Mouse (Mus musculus) midbrain, embryonic 12.5 days (tissue): ENCODE results near the gene Plek2. TPM values are rescaled to one million over a fixed set of nuclear protein-coding genes. Genes with fewer than 3 reads are reported as not detected.

Experiments used
- ATAC-seq: fragments of 200-750 bp; cut with Nextera tagmentation; 2 replicates; pipeline ENCODE4 v1.8.0; 2017; ENCODE audit warnings: low read depth, moderate TSS enrichment, moderate library complexity; ENCODE audit not compliant: low FRiP score
- H3K27ac ChIP-seq: fragments of 300-500 bp; sonication (generic); replicated peaks from 2 replicates; pipeline ENCODE4 v1.5.1; 2016; ENCODE audit warnings: mild to moderate bottlenecking
- H3K27me3 ChIP-seq: fragments of 300-500 bp; sonication (generic); 2 replicates; pipeline ENCODE4 v1.6.1; 2016; ENCODE audit warnings: mild to moderate bottlenecking
- H3K36me3 ChIP-seq: fragments of 300-500 bp; sonication (generic); 2 replicates; pipeline ENCODE4 v1.6.1; 2016
- H3K4me1 ChIP-seq: fragments of 300-500 bp; sonication (generic); 2 replicates; pipeline ENCODE4 v1.6.1; 2016
- H3K4me2 ChIP-seq: fragments of 300-500 bp; sonication (generic); replicated peaks from 2 replicates; pipeline ENCODE4 v1.6.1; 2016; ENCODE audit warnings: mild to moderate bottlenecking, moderate library complexity
- H3K4me3 ChIP-seq: fragments of 300-500 bp; sonication (generic); 2 replicates; pipeline ENCODE4 v1.5.1; 2016; ENCODE audit warnings: mild to moderate bottlenecking
- H3K9ac ChIP-seq: fragments of 300-500 bp; sonication (generic); replicated peaks from 2 replicates; pipeline ENCODE4 v1.6.1; 2016; ENCODE audit warnings: mild to moderate bottlenecking, moderate library complexity
- H3K9me3 ChIP-seq: fragments of 300-500 bp; sonication (generic); 2 replicates; pipeline ENCODE4 v1.6.1; 2016; ENCODE audit warnings: mild to moderate bottlenecking
- WGBS: fragments of 180-500 bp; shearing (Covaris S2); methylation state at CpG from one replicate; pipeline ENCODE4 v1.1.7; 2016; 5-methylcytosine and 5-hydroxymethylcytosine counted together
- polyA plus RNA-seq: library from polyadenylated mRNA; unstranded; fragments of >200 nt; fragmentation: Nextera tagmentation; extraction: Ambion mirVana; gene quantifications from 2 replicates; pipeline ENCODE4 v1.2.1, GENCODE M21; 2016

Plek2 gene
- 1.4 and 2.3 TPM in 2 replicates for polyA plus RNA-seq

- peaks cover 67% of the 10 kb centered on the region for H3K27me3 ChIP-seq
Measured at GRCm38 (mm10) chr12:78906707-78907162, at the start of gene Plek2. Gene Plek2 (minus strand): TSS chr12:78906964.

GRCm38 (mm10) chr12:78956405-78956804 lies 49.6 kb upstream of the Plek2 start:
- Histone ChIP-seq H3K4me1 (no peaks in the 10 kb centered on the region), H3K27ac (no peak overlapping the region), H3K4me3 (no peak overlapping the region), H3K36me3 (no peaks in the 10 kb centered on the region), H3K4me2 (no peak overlapping the region), H3K27me3 (no peaks in the 10 kb centered on the region), H3K9ac (no peak overlapping the region), H3K9me3 (peaks cover 13% of the 10 kb centered on the region)
- ATAC-seq: no peak
- WGBS: 86% methylated on average over 4 of the region's 4 CpGs

More at GRCm38 (mm10) chr12:78906707-78907162, at the start of gene Plek2:
- peak; percentile 58 for ATAC-seq
- no peak within 1 kb of the TSS for H3K27ac ChIP-seq
- H3K9ac ChIP-seq: peak within 1 kb of the TSS; percentile 41
- under 1% methylated on average over 38 of the region's 38 CpGs for WGBS
- no peaks in the 10 kb centered on the region for H3K9me3 ChIP-seq
- H3K36me3 ChIP-seq: no peaks in the 10 kb centered on the region
- H3K4me1 ChIP-seq: peaks cover 16% of the 10 kb centered on the region
- peak within 1 kb of the TSS; percentile 81 for H3K4me2 ChIP-seq
- H3K4me3 ChIP-seq: peak within 1 kb of the TSS; percentile 47

DNA sequence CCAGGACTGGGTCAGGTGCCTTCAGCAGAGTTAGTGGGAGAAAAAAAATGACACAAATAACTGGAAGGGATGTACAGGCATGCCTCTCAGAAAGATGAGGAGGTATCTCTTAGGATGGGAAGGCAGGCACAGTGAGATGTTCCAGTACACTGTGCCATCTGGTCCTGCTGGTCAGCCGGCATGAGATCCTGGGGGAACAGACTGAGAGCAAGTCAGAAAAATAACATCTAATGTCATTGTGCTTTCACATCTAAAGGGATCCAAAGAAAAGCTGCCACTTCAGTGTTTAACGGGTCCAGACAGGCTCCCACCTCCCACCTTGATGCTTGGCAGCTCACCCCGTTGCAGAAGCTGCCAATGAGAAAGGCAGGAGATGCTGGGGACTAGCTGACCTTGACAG lies 45.7 kb upstream of the Plek2 start:
- no peak for ATAC-seq

DNA sequence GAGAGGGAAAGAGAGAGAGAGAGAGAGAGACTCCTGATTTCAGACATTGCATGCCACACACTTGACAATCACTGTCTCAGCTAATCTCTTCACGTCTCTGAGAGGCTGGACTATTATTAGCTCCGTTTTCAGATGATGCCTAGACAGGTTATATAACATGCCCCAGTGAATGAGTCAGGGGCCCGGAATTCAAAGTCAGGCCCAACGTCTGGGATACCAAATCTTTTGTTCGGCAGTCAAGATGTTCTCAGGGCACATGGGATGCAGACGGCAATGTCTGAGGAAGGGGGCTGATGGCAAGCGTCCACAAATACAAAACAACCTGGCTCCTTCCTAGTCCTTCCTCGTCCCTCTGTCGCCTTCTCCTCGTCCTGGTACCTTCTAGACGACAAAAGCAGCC lies 45.3 kb upstream of the Plek2 start:
- WGBS: 73% methylated on average over 11 of the region's 11 CpGs

More for the DNA sequence above, 45.7 kb upstream of the Plek2 start:
- Histone ChIP-seq H3K9ac (no peak overlapping the region), H3K9me3 (peaks cover 13% of the 10 kb centered on the region), H3K36me3 (no peaks in the 10 kb centered on the region), H3K4me3 (no peak overlapping the region), H3K27ac (no peak overlapping the region), H3K27me3 (no peaks in the 10 kb centered on the region), H3K4me2 (no peak overlapping the region), H3K4me1 (no peaks in the 10 kb centered on the region)
- WGBS: 57% methylated on average over 3 of the region's 3 CpGs

DNA sequence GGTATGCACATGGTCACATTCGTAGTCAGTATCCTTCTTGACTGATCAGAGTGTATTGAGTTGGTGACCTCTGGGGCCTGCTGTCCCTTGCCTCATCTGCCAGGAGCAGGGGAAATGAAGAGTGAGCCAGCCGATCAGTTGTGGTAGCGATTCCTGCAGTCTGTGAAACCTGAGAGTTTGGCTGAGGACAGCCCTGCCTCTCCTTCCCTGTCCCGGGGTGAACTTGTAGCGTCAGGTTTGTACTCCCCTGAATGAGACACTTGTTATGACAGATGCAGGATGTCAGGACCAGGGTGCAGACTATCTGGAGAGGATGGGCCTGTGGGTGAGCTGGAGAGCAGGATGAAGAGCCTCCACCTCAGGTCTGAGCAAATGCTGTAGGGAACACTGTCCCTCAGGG lies 40.9 kb upstream of the Plek2 start:
- H3K4me3 ChIP-seq: no peak overlapping the region
- WGBS: 66% methylated on average over 5 of the region's 5 CpGs
- no peak for ATAC-seq
- H3K9ac ChIP-seq: no peak overlapping the region
- no peaks in the 10 kb centered on the region for H3K27me3 ChIP-seq
- no peaks in the 10 kb centered on the region for H3K4me1 ChIP-seq
- H3K36me3 ChIP-seq: no peaks in the 10 kb centered on the region
- no peak overlapping the region for H3K4me2 ChIP-seq
- no peak overlapping the region for H3K27ac ChIP-seq
- H3K9me3 ChIP-seq: no peaks in the 10 kb centered on the region

More for the DNA sequence above, 45.3 kb upstream of the Plek2 start:
- no peak overlapping the region for H3K27ac ChIP-seq
- H3K9me3 ChIP-seq: peaks cover 13% of the 10 kb centered on the region
- no peak overlapping the region for H3K4me2 ChIP-seq
- H3K4me3 ChIP-seq: no peak overlapping the region
- no peak overlapping the region for H3K9ac ChIP-seq
- H3K27me3 ChIP-seq: no peaks in the 10 kb centered on the region
- no peaks in the 10 kb centered on the region for H3K4me1 ChIP-seq
- H3K36me3 ChIP-seq: no peaks in the 10 kb centered on the region
- ATAC-seq: no peak

DNA sequence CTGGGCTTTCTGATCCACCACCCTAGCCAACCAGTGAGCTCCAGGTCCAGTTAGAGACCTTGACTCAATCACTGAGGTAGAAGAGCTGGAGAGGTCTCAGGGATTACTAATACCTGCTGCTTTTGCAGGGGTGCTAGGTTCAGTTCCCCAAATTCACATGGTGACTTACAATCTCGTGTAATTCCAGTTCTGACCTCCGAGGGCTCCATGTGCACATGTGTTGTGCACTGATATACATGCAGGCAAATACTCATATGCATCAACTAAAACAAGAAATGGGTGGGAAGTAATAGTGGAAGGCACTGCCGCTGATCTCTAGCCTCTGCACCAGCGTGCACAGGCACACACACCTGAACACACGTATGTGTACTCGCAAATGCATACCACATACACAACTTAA lies 40.4 kb upstream of the Plek2 start:
- Histone ChIP-seq H3K9me3 (no peaks in the 10 kb centered on the region), H3K36me3 (no peaks in the 10 kb centered on the region), H3K9ac (no peak overlapping the region), H3K4me2 (no peak overlapping the region), H3K27ac (no peak overlapping the region), H3K4me1 (no peaks in the 10 kb centered on the region), H3K4me3 (no peak overlapping the region), H3K27me3 (no peaks in the 10 kb centered on the region)
- no peak for ATAC-seq
- 85% methylated on average over 6 of the region's 6 CpGs for WGBS

DNA sequence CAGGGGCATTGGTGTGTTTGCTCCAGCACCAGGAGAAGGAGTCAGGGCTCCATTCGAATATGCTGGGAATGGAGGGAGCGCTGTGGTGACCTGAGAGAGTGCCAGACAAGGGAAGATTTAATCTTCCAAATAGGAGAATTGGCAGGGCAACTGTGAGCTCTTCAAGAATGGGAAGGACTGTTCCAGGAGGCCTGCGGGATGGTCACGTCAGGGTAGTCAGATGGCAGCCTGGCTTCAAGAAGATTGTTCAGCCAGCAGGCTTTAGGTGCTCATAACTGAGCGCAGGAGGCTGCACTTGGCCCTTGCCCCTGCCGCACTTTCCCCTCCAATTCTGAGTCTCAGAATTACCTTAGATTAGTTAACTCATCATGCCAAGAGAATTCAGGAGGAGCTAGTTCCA lies 36.2 kb upstream of the Plek2 start:
- H3K27me3 ChIP-seq: no peaks in the 10 kb centered on the region
- no peak overlapping the region for H3K9ac ChIP-seq
- no peaks in the 10 kb centered on the region for H3K4me1 ChIP-seq
- no peak for ATAC-seq
- H3K9me3 ChIP-seq: no peaks in the 10 kb centered on the region
- no peak overlapping the region for H3K27ac ChIP-seq
- H3K4me2 ChIP-seq: no peak overlapping the region
- H3K36me3 ChIP-seq: no peaks in the 10 kb centered on the region
- H3K4me3 ChIP-seq: no peak overlapping the region
- WGBS: 94% methylated on average over 6 of the region's 6 CpGs

DNA sequence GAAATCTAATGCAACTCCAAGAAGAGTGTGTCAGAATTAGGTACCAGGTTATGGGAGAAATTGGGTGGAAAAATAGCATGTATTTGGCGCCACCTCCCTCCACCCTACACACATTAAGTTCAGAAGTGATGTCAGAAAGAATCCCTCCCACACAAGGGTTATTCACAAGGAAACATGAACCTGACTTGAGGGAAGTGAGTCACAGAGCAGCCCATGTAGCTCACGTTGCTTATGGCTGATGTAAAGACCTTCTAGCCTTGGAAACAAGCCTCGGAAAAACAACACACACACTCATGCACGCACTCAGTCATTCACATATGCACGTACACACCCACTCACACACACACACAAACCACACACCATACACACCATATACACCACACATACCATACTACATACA lies 33.3 kb upstream of the Plek2 start:
- 89% methylated on average over 5 of the region's 5 CpGs for WGBS
- no peaks in the 10 kb centered on the region for H3K27me3 ChIP-seq
- ATAC-seq: no peak
- H3K27ac ChIP-seq: no peak overlapping the region
- no peaks in the 10 kb centered on the region for H3K9me3 ChIP-seq
- no peaks in the 10 kb centered on the region for H3K4me1 ChIP-seq
- H3K36me3 ChIP-seq: no peaks in the 10 kb centered on the region
- H3K4me2 ChIP-seq: no peak overlapping the region
- H3K4me3 ChIP-seq: no peak overlapping the region
- H3K9ac ChIP-seq: no peak overlapping the region

DNA sequence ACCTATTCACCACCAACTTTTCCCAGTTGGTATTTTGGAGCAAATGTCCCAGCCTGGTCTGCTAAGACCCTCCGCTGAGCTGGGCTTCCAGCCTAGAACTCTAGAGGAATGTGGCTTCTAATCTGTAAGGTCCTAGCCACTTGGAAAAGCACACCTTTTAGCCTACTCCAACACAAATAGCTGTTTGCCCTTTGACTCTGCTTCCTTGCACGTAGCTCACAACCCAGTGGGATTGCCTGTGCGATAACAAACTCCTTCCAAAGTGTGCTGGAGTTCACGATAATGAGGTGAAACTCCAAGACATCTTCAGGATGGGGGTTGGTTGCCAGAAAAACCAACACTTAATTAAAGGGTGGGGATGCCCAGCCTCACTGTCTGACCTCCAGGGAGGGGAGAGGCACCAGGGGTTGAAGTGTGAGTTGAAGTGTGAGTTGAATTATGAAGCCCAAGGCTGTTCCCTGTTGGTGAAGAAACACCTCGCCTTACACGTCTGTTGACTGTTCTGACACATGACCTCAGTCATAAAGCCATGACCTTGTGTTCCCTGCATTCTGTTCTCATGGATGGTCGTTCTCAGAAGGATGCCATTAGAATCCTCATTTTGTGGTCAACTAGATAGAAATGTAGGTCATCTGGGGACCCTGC lies 32.8 kb upstream of the Plek2 start:
- Histone ChIP-seq H3K9me3 (no peaks in the 10 kb centered on the region), H3K4me1 (no peaks in the 10 kb centered on the region), H3K27me3 (no peaks in the 10 kb centered on the region), H3K4me3 (no peak overlapping the region), H3K9ac (no peak overlapping the region), H3K4me2 (no peak overlapping the region), H3K36me3 (no peaks in the 10 kb centered on the region), H3K27ac (no peak overlapping the region)
- WGBS: 83% methylated on average over 7 of the region's 7 CpGs
- ATAC-seq: no peak

DNA sequence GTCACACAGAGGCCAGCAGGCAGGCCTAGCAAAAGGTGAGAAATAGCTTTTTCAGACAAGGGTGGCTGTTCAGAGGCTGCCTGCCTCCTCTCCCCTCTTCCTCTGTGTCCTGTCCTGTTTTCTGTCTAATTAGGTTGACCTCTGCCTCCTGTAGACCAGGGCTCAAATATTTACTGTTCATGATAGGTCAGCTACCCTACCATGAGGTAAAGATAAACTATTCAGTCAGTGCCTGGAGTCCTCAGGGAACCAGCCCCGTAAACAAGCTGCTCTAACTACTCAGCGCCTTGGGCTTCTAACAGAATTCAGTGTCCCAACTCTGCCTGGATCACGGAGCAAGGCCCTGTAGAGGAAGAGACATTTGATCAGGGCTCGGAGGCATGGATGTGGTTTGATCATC lies 29.7 kb upstream of the Plek2 start:
- Histone ChIP-seq H3K9ac (no peak overlapping the region), H3K27ac (no peak overlapping the region), H3K9me3 (no peaks in the 10 kb centered on the region), H3K27me3 (no peaks in the 10 kb centered on the region), H3K4me3 (no peak overlapping the region), H3K4me2 (no peak overlapping the region), H3K36me3 (no peaks in the 10 kb centered on the region), H3K4me1 (no peaks in the 10 kb centered on the region)
- WGBS: 65% methylated on average over 4 of the region's 4 CpGs
- no peak for ATAC-seq

DNA sequence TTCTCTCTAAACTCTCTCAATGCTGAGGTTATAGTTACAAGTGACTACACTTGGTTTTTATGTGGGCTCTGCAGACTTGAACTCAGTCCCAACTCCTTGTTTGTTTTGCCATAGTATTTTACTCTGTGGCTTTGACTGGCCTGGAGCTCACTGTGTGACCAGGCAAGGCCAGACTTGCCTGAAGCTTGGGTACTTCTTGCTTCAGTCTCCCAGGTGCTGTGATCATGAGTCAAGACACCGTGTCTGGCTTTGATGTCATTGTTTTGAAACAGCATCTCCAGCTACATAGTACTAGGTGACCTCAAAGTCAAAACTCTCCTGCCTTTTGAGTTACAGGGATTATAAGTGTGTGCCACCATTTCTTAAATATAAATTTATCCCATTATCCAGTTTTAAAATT lies 23.1 kb upstream of the Plek2 start:
- Histone ChIP-seq H3K36me3 (no peaks in the 10 kb centered on the region), H3K4me2 (no peak overlapping the region), H3K4me1 (no peaks in the 10 kb centered on the region), H3K27ac (no peak overlapping the region), H3K9me3 (no peaks in the 10 kb centered on the region), H3K4me3 (no peak overlapping the region), H3K27me3 (no peaks in the 10 kb centered on the region), H3K9ac (no peak overlapping the region)
- no peak for ATAC-seq
- WGBS: 97% methylated on average over 1 of the region's 1 CpGs

DNA sequence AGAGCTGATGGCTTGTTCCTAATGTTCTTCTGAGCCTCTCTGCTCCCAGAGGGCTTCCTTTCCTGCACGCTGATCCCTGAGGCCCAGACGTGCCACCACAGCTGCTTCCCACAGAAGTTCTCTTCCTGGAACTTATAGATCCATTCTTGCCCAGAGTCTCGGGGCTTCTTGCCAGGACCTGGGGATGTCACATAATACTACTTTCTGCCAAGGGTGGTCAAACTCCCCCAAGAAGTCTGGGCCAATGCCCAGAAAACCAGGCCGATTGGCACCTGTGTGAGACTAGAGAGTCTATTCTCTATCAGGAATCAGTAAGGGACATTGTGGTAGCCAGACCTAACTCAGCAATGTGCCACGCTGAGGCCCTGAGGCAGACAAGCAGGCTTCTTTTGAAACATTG lies 20.5 kb upstream of the Plek2 start:
- ATAC-seq: no peak
- H3K9ac ChIP-seq: no peak overlapping the region
- H3K27me3 ChIP-seq: no peaks in the 10 kb centered on the region
- H3K4me2 ChIP-seq: no peak overlapping the region
- H3K9me3 ChIP-seq: no peaks in the 10 kb centered on the region
- H3K36me3 ChIP-seq: no peaks in the 10 kb centered on the region
- no peak overlapping the region for H3K27ac ChIP-seq
- H3K4me1 ChIP-seq: no peaks in the 10 kb centered on the region
- 79% methylated on average over 5 of the region's 5 CpGs for WGBS
- H3K4me3 ChIP-seq: no peak overlapping the region
